10 mouse cellular contexts compared by ENCODE assay signal in the genomic region with DNA sequence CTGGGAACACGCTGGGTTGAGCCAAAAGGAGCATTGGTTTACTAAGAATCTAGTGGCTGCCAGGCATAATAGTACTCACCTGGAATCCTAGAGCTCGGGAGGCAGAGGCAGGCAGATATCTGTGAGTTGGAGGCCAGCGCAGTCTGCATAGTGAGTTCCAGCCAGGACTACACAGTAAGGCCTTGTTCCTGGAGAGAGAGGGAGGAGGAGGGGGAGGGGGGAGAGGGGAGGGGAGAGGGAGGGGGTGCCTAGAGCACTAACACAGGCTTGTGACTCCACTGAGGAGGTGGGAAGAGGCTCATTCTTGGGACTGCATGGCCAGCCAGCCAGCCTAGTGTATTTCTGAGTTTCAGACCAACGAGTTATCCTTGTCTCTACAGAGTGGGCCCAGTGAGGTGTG.
DNase-seq lines count a peak whose midpoint lies in the region; ATAC-seq and TF ChIP-seq lines count a peak whose summit lies in the region.
"Had no signal": no experiment of that assay in that cellular context is flagged by ENCODE, and none has a peak within 500 bp of the region (broad histone marks: within the 10 kb centered on the region; RNA-seq: fewer than 3 reads in every experiment).

No protein-coding gene starts in this region.

- DNase-seq in forebrain, embryonic 10.5 days (ENCODE audit: extremely low spot score, low spot score) = no peak
- no peak for DNase-seq in forebrain, postnatal 0 days
- no peak for DNase-seq in lung, postnatal 0 days (ENCODE audit: low spot score)
- no peak for DNase-seq in forebrain, embryonic 14.5 days (ENCODE audit: low spot score)
- no peak for DNase-seq in retina, embryonic 14.5 days (ENCODE audit: low spot score)
- no peak for DNase-seq in ovary, postnatal 14 days (ENCODE audit: low spot score)
- DNase-seq: cerebellum, adult 18-20 months; spleen, adult 18-20 months had no signal

- H3K36me3 ChIP-seq in forebrain, embryonic 10.5 days (replicated peaks) = no peaks in the 10 kb centered on the region
- no peaks in the 10 kb centered on the region for H3K36me3 ChIP-seq in forebrain, postnatal 0 days (ENCODE audit: insufficient read depth)
- no peaks in the 10 kb centered on the region for H3K36me3 ChIP-seq in lung, embryonic 15.5 days
- H3K36me3 ChIP-seq in lung, postnatal 0 days (ENCODE audit: insufficient read depth, low read length) = no peaks in the 10 kb centered on the region
- no peaks in the 10 kb centered on the region for H3K36me3 ChIP-seq in forebrain, embryonic 14.5 days (ENCODE audit: control insufficient read depth, insufficient read depth, low read length)
- no peaks in the 10 kb centered on the region for H3K36me3 ChIP-seq in midbrain, embryonic 15.5 days (replicated peaks)

- H3K4me2 ChIP-seq in forebrain, postnatal 0 days (ENCODE audit: low read depth) = no peak overlapping the region
- peak overlapping the region; percentile 16 for H3K4me2 ChIP-seq in lung, embryonic 15.5 days
- H3K4me2 ChIP-seq in lung, postnatal 0 days (replicated peaks; ENCODE audit: low read depth, low read length) = no peak overlapping the region
- H3K4me2 ChIP-seq in forebrain, embryonic 14.5 days (ENCODE audit: low read length) = no peak overlapping the region
- H3K4me2 ChIP-seq in midbrain, embryonic 15.5 days = no peak overlapping the region

- WGBS in forebrain, embryonic 10.5 days = 90% methylated on average over 4 of the region's 4 CpGs
- WGBS in forebrain, postnatal 0 days = 68% methylated on average over 4 of the region's 4 CpGs
- WGBS in lung, embryonic 15.5 days = 65% methylated on average over 4 of the region's 4 CpGs
- 58% methylated on average over 4 of the region's 4 CpGs for WGBS in lung, postnatal 0 days
- WGBS in forebrain, embryonic 14.5 days = 62% methylated on average over 4 of the region's 4 CpGs
- 74% methylated on average over 4 of the region's 4 CpGs for WGBS in midbrain, embryonic 15.5 days

- no peak; the same call in 1 of the 2 replicates for ATAC-seq in forebrain, postnatal 0 days
- peak; percentile 6; the same call in 1 of the 2 replicates for ATAC-seq in lung, embryonic 15.5 days (ENCODE audit: borderline replicate concordance, extremely low read depth, low FRiP score, low TSS enrichment)
- ATAC-seq in lung, postnatal 0 days = no peak
- peak; percentile 27 for ATAC-seq in forebrain, embryonic 14.5 days
- no peak for ATAC-seq in midbrain, embryonic 15.5 days (replicated peaks)

- no peak overlapping the region for H3K4me3 ChIP-seq in forebrain, embryonic 10.5 days
- no peak overlapping the region for H3K4me3 ChIP-seq in forebrain, postnatal 0 days (ENCODE audit: low read depth, low read length)
- H3K4me3 ChIP-seq in lung, embryonic 15.5 days = no peak overlapping the region
- no peak overlapping the region for H3K4me3 ChIP-seq in lung, postnatal 0 days (ENCODE audit: low read depth, low read length)
- H3K4me3 ChIP-seq in forebrain, embryonic 14.5 days (ENCODE audit: low read depth, low read length) = no peak overlapping the region
- H3K4me3 ChIP-seq in midbrain, embryonic 15.5 days = no peak overlapping the region

- TF ChIP-seq EP300 in lung, postnatal 0 days (IDR thresholded peaks at IDR 0.05) = no peak

- H3K27ac ChIP-seq in forebrain, embryonic 10.5 days = peak overlapping the region; percentile 60
- no peak overlapping the region for H3K27ac ChIP-seq in forebrain, postnatal 0 days (ENCODE audit: low read depth, low read length)
- H3K27ac ChIP-seq in lung, embryonic 15.5 days = peak overlapping the region; percentile 76
- H3K27ac ChIP-seq in lung, postnatal 0 days (ENCODE audit: low read length) = no peak overlapping the region
- H3K27ac ChIP-seq in forebrain, embryonic 14.5 days (ENCODE audit: low read depth, low read length) = peak overlapping the region; percentile 23; the same call in 1 of the 2 replicates
- H3K27ac ChIP-seq in midbrain, embryonic 15.5 days = 0 out of 2 replicates have a peak overlapping the region, but pooled peaks have one; percentile 18

- H3K9ac ChIP-seq in forebrain, postnatal 0 days = no peak overlapping the region
- H3K9ac ChIP-seq in lung, embryonic 15.5 days = no peak overlapping the region
- no peak overlapping the region for H3K9ac ChIP-seq in lung, postnatal 0 days (replicated peaks; ENCODE audit: low read depth)
- no peak overlapping the region for H3K9ac ChIP-seq in forebrain, embryonic 14.5 days (ENCODE audit: low read length)
- H3K9ac ChIP-seq in midbrain, embryonic 15.5 days = no peak overlapping the region

- TF ChIP-seq CTCF in forebrain, postnatal 0 days (IDR thresholded peaks at IDR 0.05; ENCODE audit: low read depth) = no peak
- TF ChIP-seq CTCF in lung, postnatal 0 days (IDR thresholded peaks at IDR 0.05) = no peak

- peaks cover 28% of the 10 kb centered on the region for H3K4me1 ChIP-seq in forebrain, embryonic 10.5 days
- no peaks in the 10 kb centered on the region; the same call in 1 of the 2 replicates for H3K4me1 ChIP-seq in forebrain, postnatal 0 days (ENCODE audit: insufficient read depth)
- peaks cover 46% of the 10 kb centered on the region for H3K4me1 ChIP-seq in lung, embryonic 15.5 days
- H3K4me1 ChIP-seq in lung, postnatal 0 days (ENCODE audit: insufficient read depth, low read depth, low read length) = 0 out of 2 replicates have a peak, but pooled peaks cover under 1% of the 10 kb centered on the region
- peaks cover 15% of the 10 kb centered on the region for H3K4me1 ChIP-seq in forebrain, embryonic 14.5 days (ENCODE audit: control insufficient read depth, insufficient read depth, low read length)
- H3K4me1 ChIP-seq in midbrain, embryonic 15.5 days = peaks cover 6% of the 10 kb centered on the region; the same call in 1 of the 2 replicates

- H3K9me3 ChIP-seq in forebrain, embryonic 10.5 days = no peaks in the 10 kb centered on the region
- no peaks in the 10 kb centered on the region for H3K9me3 ChIP-seq in forebrain, postnatal 0 days (ENCODE audit: low read length)
- no peaks in the 10 kb centered on the region for H3K9me3 ChIP-seq in lung, embryonic 15.5 days
- H3K9me3 ChIP-seq in lung, postnatal 0 days (ENCODE audit: low read length) = no peaks in the 10 kb centered on the region
- H3K9me3 ChIP-seq in forebrain, embryonic 14.5 days (replicated peaks; ENCODE audit: control insufficient read depth, low read length) = no peaks in the 10 kb centered on the region
- no peaks in the 10 kb centered on the region for H3K9me3 ChIP-seq in midbrain, embryonic 15.5 days

- peaks cover 26% of the 10 kb centered on the region for H3K27me3 ChIP-seq in forebrain, embryonic 10.5 days (ENCODE audit: poor library complexity, severe bottlenecking)
- no peaks in the 10 kb centered on the region for H3K27me3 ChIP-seq in forebrain, postnatal 0 days (ENCODE audit: insufficient read depth, low read length)
- no peaks in the 10 kb centered on the region for H3K27me3 ChIP-seq in lung, embryonic 15.5 days
- no peaks in the 10 kb centered on the region for H3K27me3 ChIP-seq in lung, postnatal 0 days (replicated peaks; ENCODE audit: insufficient read depth, low read length)
- H3K27me3 ChIP-seq in forebrain, embryonic 14.5 days (replicated peaks; ENCODE audit: control insufficient read depth, insufficient read depth, low read length) = no peaks in the 10 kb centered on the region
- no peaks in the 10 kb centered on the region for H3K27me3 ChIP-seq in midbrain, embryonic 15.5 days (replicated peaks)

Comparison
In these comparisons a context has a peak if more than half of its experiments do, and no peak if none do; other contexts are left out.
1. H3K27ac ChIP-seq: peak in forebrain, embryonic 10.5 days (single experiment), lung, embryonic 15.5 days (single experiment), forebrain, embryonic 14.5 days (single experiment) and midbrain, embryonic 15.5 days (single experiment); none in forebrain, postnatal 0 days (single experiment) and lung, postnatal 0 days (single experiment).
2. ATAC-seq: peak in lung, embryonic 15.5 days (single experiment) and forebrain, embryonic 14.5 days (single experiment); none in forebrain, postnatal 0 days (single experiment), lung, postnatal 0 days (single experiment) and midbrain, embryonic 15.5 days (single experiment).